Mouse (Mus musculus) forebrain, postnatal 0 days (tissue): ENCODE measurements around the gene Gmcl1. TPM values are rescaled to one million over a fixed set of nuclear protein-coding genes. Genes with fewer than 3 reads are reported as not detected.
A peak's percentile ranks its signal among the peaks of the same experiment; 100 is the strongest.

Source experiments
- ATAC-seq: fragments of 200-750 bp; cut with Nextera tagmentation; 2 replicates; pipeline ENCODE4 v1.8.0; 2017; ENCODE audit warnings: mild to moderate bottlenecking, moderate library complexity
- DNase-seq: peaks from one replicate; pipeline ENCODE4 v3.0.0-alpha.2; 2015
- H3K27ac ChIP-seq: fragments of 300-500 bp; sonication (generic); 2 replicates; pipeline ENCODE4 v1.5.1; 2014; ENCODE audit warnings: low read depth, mild to moderate bottlenecking, antibody characterized with exemption, low read length, moderate library complexity, mixed read lengths
- H3K27me3 ChIP-seq: fragments of 300-500 bp; sonication (generic); 2 replicates; pipeline ENCODE4 v1.6.1; 2014; ENCODE audit warnings: mild to moderate bottlenecking, low read length, mixed read lengths; ENCODE audit not compliant: insufficient read depth
- H3K36me3 ChIP-seq: fragments of 300-500 bp; sonication (generic); 2 replicates; pipeline ENCODE4 v1.6.1; 2014; ENCODE audit warnings: mild to moderate bottlenecking, moderate library complexity; ENCODE audit not compliant: insufficient read depth
- H3K4me1 ChIP-seq: fragments of 300-500 bp; sonication (generic); 2 replicates; pipeline ENCODE4 v1.6.1; 2014; ENCODE audit warnings: antibody characterized with exemption; ENCODE audit not compliant: insufficient read depth
- H3K4me2 ChIP-seq: fragments of 300-500 bp; sonication (generic); 2 replicates; pipeline ENCODE4 v1.6.1; 2014; ENCODE audit warnings: low read depth, mild to moderate bottlenecking, moderate library complexity
- H3K4me3 ChIP-seq: fragments of 300-500 bp; sonication (generic); 2 replicates; pipeline ENCODE4 v1.5.1; 2014; ENCODE audit warnings: low read depth, low read length, mixed read lengths
- H3K9ac ChIP-seq: fragments of 300-500 bp; sonication (generic); 2 replicates; pipeline ENCODE4 v1.6.1; 2014; ENCODE audit warnings: mild to moderate bottlenecking
- H3K9me3 ChIP-seq: fragments of 300-500 bp; sonication (generic); 2 replicates; pipeline ENCODE4 v1.6.1; 2016; ENCODE audit warnings: low read length
- CTCF ChIP-seq: sonication (generic); IDR thresholded peaks from 2 replicates; pipeline ENCODE4 v1.5.1; 2016; ENCODE audit warnings: antibody characterized with exemption, control low read depth, low read depth
- WGBS: fragments of 180-500 bp; shearing (Covaris S2); extraction: QIAGEN DNeasy Blood & Tissue Kit; methylation state at CpG from one replicate; pipeline ENCODE4 v1.1.7; 2014; 5-methylcytosine and 5-hydroxymethylcytosine counted together
- polyA plus RNA-seq: library from polyadenylated mRNA; unstranded; fragments of >200 nt; fragmentation: Nextera tagmentation; extraction: Ambion mirVana; gene quantifications from 2 replicates; pipeline ENCODE4 v1.2.1, GENCODE M21; 2015
- total RNA-seq: library from RNA; depleted of rRNA; stranded (reverse); fragments of >200 nt; gene quantifications from 2 replicates; pipeline ENCODE4 v1.2.3, GENCODE M21; 2014

Gene Gmcl1
- total and polyA plus RNA-seq, 2 experiments from 2014 or later, result 23.6 to 26.5 TPM

- Histone ChIP-seq H3K4me1 (no peaks in the 10 kb centered on the region), H3K9me3 (no peaks in the 10 kb centered on the region), H3K36me3 (no peaks in the 10 kb centered on the region), H3K27me3 (no peaks in the 10 kb centered on the region), H3K9ac (no peak overlapping the region), H3K4me3 (no peak overlapping the region), H3K27ac (no peak overlapping the region), H3K4me2 (no peak overlapping the region)
- TF ChIP-seq CTCF, result no peak
- DNase-seq, result no peak
- ATAC-seq, result no peak
- 77% methylated on average over 6 of the region's 6 CpGs for WGBS
Observed at GRCm38 (mm10) chr6:86765637-86766059, 32.5 kb upstream of the Gmcl1 start.

- no peaks in the 10 kb centered on the region for H3K27me3 ChIP-seq
- no peaks in the 10 kb centered on the region for H3K36me3 ChIP-seq
- TF ChIP-seq CTCF, result no peak
- no peak overlapping the region for H3K4me3 ChIP-seq
- H3K4me1 ChIP-seq, result no peaks in the 10 kb centered on the region
- no peak overlapping the region for H3K27ac ChIP-seq
- ATAC-seq (no peak), DNase-seq (no peak)
- H3K9ac ChIP-seq, result no peak overlapping the region
- H3K9me3 ChIP-seq, result no peaks in the 10 kb centered on the region
- H3K4me2 ChIP-seq, result no peak overlapping the region
- WGBS, result 91% methylated on average over 10 of the region's 10 CpGs
Observed at GRCm38 (mm10) chr6:86754105-86754863, 21.1 kb upstream of the Gmcl1 start.

- 78% methylated on average over 5 of the region's 5 CpGs for WGBS
- H3K36me3 ChIP-seq, result no peaks in the 10 kb centered on the region
Observed at GRCm38 (mm10) chr6:86752843-86753485, 19.8 kb upstream of the Gmcl1 start.

GRCm38 (mm10) chr6:86750961-86751360 is 17.8 kb upstream of the Gmcl1 start:
- no peak overlapping the region for H3K4me3 ChIP-seq
- no peak for DNase-seq
- TF ChIP-seq CTCF, result no peak
- no peaks in the 10 kb centered on the region for H3K36me3 ChIP-seq
- H3K4me1 ChIP-seq, result no peaks in the 10 kb centered on the region
- WGBS, result 94% methylated on average over 4 of the region's 4 CpGs
- H3K9ac ChIP-seq, result no peak overlapping the region
- no peak overlapping the region for H3K27ac ChIP-seq
- H3K4me2 ChIP-seq, result no peak overlapping the region
- no peak for ATAC-seq
- no peaks in the 10 kb centered on the region for H3K27me3 ChIP-seq
- H3K9me3 ChIP-seq, result no peaks in the 10 kb centered on the region

More at GRCm38 (mm10) chr6:86752843-86753485, 19.8 kb upstream of the Gmcl1 start:
- Histone ChIP-seq H3K27ac (no peak overlapping the region), H3K4me1 (no peaks in the 10 kb centered on the region), H3K4me3 (no peak overlapping the region), H3K27me3 (no peaks in the 10 kb centered on the region), H3K4me2 (no peak overlapping the region), H3K9ac (no peak overlapping the region), H3K9me3 (no peaks in the 10 kb centered on the region)
- no peak for TF ChIP-seq CTCF
- ATAC-seq (no peak), DNase-seq (no peak)

GRCm38 (mm10) chr6:86749817-86750216 is 16.6 kb upstream of the Gmcl1 start:
- no peak overlapping the region for H3K27ac ChIP-seq
- H3K4me3 ChIP-seq, result no peak overlapping the region
- no peaks in the 10 kb centered on the region for H3K27me3 ChIP-seq
- no peak for DNase-seq
- H3K9ac ChIP-seq, result no peak overlapping the region
- no peaks in the 10 kb centered on the region for H3K9me3 ChIP-seq
- 84% methylated on average over 4 of the region's 4 CpGs for WGBS
- H3K36me3 ChIP-seq, result no peaks in the 10 kb centered on the region
- H3K4me1 ChIP-seq, result no peaks in the 10 kb centered on the region
- H3K4me2 ChIP-seq, result no peak overlapping the region
- no peak for TF ChIP-seq CTCF
- ATAC-seq, result no peak

GRCm38 (mm10) chr6:86747171-86747570 is 14.0 kb upstream of the Gmcl1 start:
- TF ChIP-seq CTCF, result peak; percentile 85
- Histone ChIP-seq H3K27ac (no peak overlapping the region), H3K27me3 (no peaks in the 10 kb centered on the region)

DNA sequence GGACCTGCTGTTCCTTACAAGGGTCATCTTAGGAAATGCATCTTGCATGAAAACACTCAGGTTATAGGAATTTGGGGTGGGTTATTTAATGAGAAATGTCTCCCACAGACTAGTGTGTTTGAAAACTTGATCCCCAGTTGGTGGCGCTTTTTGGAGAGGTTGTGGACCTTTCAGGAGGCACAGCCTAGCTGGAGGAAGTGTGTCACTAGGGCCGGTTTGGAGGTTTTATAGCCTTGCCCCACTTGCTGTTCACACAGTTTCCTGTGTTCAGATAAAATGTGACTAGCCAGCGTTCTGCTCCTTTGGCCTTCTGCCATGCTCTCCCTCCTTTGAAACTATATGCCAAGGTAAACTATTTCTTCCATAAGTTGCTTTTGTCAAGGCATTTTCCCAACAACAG is 7.5 kb upstream of the Gmcl1 start:
- H3K9me3 ChIP-seq, result no peaks in the 10 kb centered on the region
- no peak overlapping the region for H3K4me2 ChIP-seq
- no peaks in the 10 kb centered on the region for H3K4me1 ChIP-seq
- DNase-seq, result no peak
- H3K27ac ChIP-seq, result no peak overlapping the region
- 34% methylated on average over 3 of the region's 3 CpGs for WGBS
- ATAC-seq, result no peak
- no peaks in the 10 kb centered on the region for H3K27me3 ChIP-seq
- no peaks in the 10 kb centered on the region for H3K36me3 ChIP-seq
- no peak overlapping the region for H3K4me3 ChIP-seq
- TF ChIP-seq CTCF, result no peak
- H3K9ac ChIP-seq, result no peak overlapping the region

More at GRCm38 (mm10) chr6:86747171-86747570, 14.0 kb upstream of the Gmcl1 start:
- H3K4me3 ChIP-seq, result no peak overlapping the region
- no peak overlapping the region for H3K4me2 ChIP-seq
- H3K9ac ChIP-seq, result no peak overlapping the region
- DNase-seq (peak; percentile 84), ATAC-seq (no peak; the same call in 1 of the 2 replicates)
- H3K9me3 ChIP-seq, result no peaks in the 10 kb centered on the region
- H3K4me1 ChIP-seq, result no peaks in the 10 kb centered on the region
- no peaks in the 10 kb centered on the region for H3K36me3 ChIP-seq
